Mouse (Mus musculus) lung, embryonic 16.5 days (tissue): ENCODE measurements around the gene Kif7. TPM values are rescaled to one million over a fixed set of nuclear protein-coding genes. Genes with fewer than 3 reads are reported as not detected.

Experiments
- ATAC-seq: fragments of 200-750 bp; cut with Nextera tagmentation; 2 replicates; pipeline ENCODE4 v1.8.0; 2017; ENCODE audit warnings: low read depth, mild to moderate bottlenecking, moderate library complexity
- H3K27ac ChIP-seq: fragments of 300-500 bp; sonication (generic); 2 replicates; pipeline ENCODE4 v1.5.1; 2014; ENCODE audit warnings: mild to moderate bottlenecking, control low read depth, low read length
- H3K27me3 ChIP-seq: fragments of 300-500 bp; sonication (generic); 2 replicates; pipeline ENCODE4 v1.6.1; 2014; ENCODE audit warnings: low read depth, low read length, mixed read lengths; ENCODE audit not compliant: control insufficient read depth, insufficient read depth
- H3K36me3 ChIP-seq: fragments of 300-500 bp; sonication (generic); 2 replicates; pipeline ENCODE4 v1.6.1; 2014; ENCODE audit warnings: low read length; ENCODE audit not compliant: control insufficient read depth, insufficient read depth
- H3K4me1 ChIP-seq: fragments of 300-500 bp; sonication (generic); replicated peaks from 2 replicates; pipeline ENCODE4 v1.6.1; 2014; ENCODE audit warnings: low read length, mixed read lengths; ENCODE audit not compliant: control insufficient read depth, insufficient read depth
- H3K4me2 ChIP-seq: fragments of 300-500 bp; sonication (generic); 2 replicates; pipeline ENCODE4 v1.6.1; 2014; ENCODE audit warnings: low read depth, low read length, control low read depth
- H3K4me3 ChIP-seq: fragments of 300-500 bp; sonication (generic); 2 replicates; pipeline ENCODE4 v1.5.1; 2014; ENCODE audit warnings: mild to moderate bottlenecking, low read length, control low read depth
- H3K9ac ChIP-seq: fragments of 300-500 bp; sonication (generic); 2 replicates; pipeline ENCODE4 v1.6.1; 2014; ENCODE audit warnings: low read length, control low read depth
- H3K9me3 ChIP-seq: fragments of 300-500 bp; sonication (generic); 2 replicates; pipeline ENCODE4 v1.6.1; 2016; ENCODE audit warnings: low read length; ENCODE audit not compliant: control insufficient read depth
- WGBS: fragments of 180-500 bp; shearing (Covaris S2); extraction: QIAGEN DNeasy Blood & Tissue Kit; methylation state at CpG from one replicate; pipeline ENCODE4 v1.1.7; 2014; 5-methylcytosine and 5-hydroxymethylcytosine counted together
- polyA plus RNA-seq: library from polyadenylated mRNA; unstranded; fragments of >200 nt; fragmentation: Nextera tagmentation; extraction: Ambion mirVana; gene quantifications from 2 replicates; pipeline ENCODE4 v1.2.1, GENCODE M21; 2015

Gene Kif7
- polyA plus RNA-seq, 1 experiment from 2014 or later: 3.7 TPM

DNA sequence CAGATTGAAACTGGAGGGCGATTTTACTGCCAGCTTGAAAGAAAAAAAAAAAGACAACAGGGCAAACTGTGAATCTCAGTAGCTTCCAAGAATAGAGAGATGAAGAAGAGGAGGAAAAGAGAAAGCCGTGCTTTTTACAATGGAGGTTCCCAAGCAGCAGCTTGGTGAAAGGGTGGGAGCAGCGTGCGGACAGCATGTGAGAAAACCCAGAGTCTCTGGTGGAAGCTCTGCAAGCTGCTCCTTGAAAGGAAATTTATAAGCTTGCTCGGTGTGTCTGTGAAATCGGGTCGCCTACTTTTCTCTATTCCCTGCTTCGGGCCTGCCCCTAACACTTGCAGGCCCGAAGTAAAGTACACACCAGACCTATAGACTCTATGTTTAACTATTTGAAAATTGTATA is 28.5 kb upstream of the Kif7 start:
- no peaks in the 10 kb centered on the region for H3K9me3 ChIP-seq
- no peaks in the 10 kb centered on the region; the same call in 1 of the 2 replicates for H3K36me3 ChIP-seq
- H3K27ac ChIP-seq: no peak overlapping the region
- no peak overlapping the region for H3K4me2 ChIP-seq
- no peaks in the 10 kb centered on the region for H3K27me3 ChIP-seq
- no peak overlapping the region for H3K4me3 ChIP-seq
- H3K4me1 ChIP-seq: peaks cover 3% of the 10 kb centered on the region
- H3K9ac ChIP-seq: no peak overlapping the region
- ATAC-seq: no peak
- 87% methylated on average over 9 of the region's 9 CpGs for WGBS

DNA sequence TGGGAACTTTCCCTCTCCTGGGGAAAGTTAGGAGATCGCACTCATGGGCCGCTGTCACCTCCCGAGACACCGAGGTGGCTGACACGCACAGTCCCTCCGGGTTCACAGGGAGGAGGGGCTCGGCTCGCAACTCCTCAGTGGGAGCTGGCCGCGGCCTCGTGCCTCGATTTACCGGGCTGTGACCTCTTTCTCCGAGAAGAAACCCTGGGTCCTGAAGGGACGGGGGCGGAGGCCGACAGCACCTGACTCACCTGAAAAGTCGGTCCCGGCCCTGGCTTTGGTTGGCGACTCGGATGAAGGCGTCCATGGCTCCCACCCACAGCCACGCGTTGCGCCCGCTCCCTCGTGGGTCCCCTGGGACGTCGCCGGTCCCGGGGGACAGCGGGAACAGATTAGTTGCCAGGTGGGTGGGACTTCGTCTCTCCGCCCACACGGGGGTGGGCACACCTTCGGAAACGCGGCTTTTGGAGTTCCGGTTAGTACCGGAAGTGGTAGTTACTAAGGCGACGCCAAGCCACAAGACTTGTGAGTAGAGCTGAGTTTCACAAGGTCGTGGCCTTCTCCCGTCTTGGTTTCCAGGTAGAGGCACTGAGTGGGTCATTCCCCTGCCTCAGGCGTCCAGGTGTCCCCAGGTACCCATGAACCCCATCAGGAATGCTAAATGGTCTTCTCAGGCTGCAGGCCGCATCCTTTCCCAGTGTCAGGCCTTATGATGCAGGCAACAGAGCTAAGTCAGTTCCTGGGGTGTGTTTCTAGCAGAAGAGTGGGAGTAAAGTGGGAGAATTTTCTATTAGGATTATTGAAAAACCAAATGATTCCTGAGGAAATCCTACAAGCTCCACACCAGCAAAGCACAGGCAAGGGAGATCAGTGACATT is 27.4 kb upstream of the Kif7 start, which contains the start of the genes Pex11a and Wdr93:
Gene Pex11a, minus strand, starts transcription at position 473 of the 878 bp plus-strand sequence.
Gene Wdr93, plus strand, starts transcription at position 505 of the 878 bp plus-strand sequence.
- H3K9me3 ChIP-seq: no peaks in the 10 kb centered on the region
- peak within 1 kb of the TSS; percentile 76 for H3K9ac ChIP-seq
- peak within 1 kb of the TSS; percentile 96 for H3K4me2 ChIP-seq
- no peaks in the 10 kb centered on the region; the same call in 1 of the 2 replicates for H3K36me3 ChIP-seq
- H3K4me3 ChIP-seq: peak within 1 kb of the TSS; percentile 80
- H3K27ac ChIP-seq: no peak within 1 kb of the TSS
- no peaks in the 10 kb centered on the region for H3K27me3 ChIP-seq
- peaks cover 3% of the 10 kb centered on the region for H3K4me1 ChIP-seq
- peak; percentile 90 for ATAC-seq
- 2% methylated on average over 44 of the region's 46 CpGs for WGBS

DNA sequence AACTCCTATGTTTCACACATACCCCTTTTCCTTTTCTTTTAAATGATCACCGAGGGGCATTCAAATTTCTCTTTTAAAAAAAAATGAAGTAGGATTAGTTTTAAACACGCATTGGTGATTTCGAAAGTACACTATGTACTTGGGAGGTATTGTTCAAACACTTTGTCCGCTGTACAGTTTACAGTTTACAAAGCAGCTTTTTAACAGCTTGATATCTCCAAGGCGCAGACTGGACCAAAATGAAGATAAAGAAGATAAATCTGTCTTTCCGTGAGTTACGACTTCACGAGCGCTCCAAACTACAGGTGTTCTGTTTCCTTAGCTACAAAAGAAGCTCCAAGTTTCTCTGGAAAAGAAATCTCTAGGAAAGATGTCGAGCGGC is 26.7 kb upstream of the Kif7 start:
- peak overlapping the region; percentile 96 for H3K4me2 ChIP-seq
- H3K27me3 ChIP-seq: no peaks in the 10 kb centered on the region
- H3K9ac ChIP-seq: peak overlapping the region; percentile 76
- peaks cover 3% of the 10 kb centered on the region for H3K4me1 ChIP-seq
- H3K4me3 ChIP-seq: peak overlapping the region; percentile 80
- no peak for ATAC-seq
- H3K36me3 ChIP-seq: no peaks in the 10 kb centered on the region; the same call in 1 of the 2 replicates
- no peaks in the 10 kb centered on the region for H3K9me3 ChIP-seq
- no peak overlapping the region for H3K27ac ChIP-seq
- 10% methylated on average over 11 of the region's 11 CpGs for WGBS

DNA sequence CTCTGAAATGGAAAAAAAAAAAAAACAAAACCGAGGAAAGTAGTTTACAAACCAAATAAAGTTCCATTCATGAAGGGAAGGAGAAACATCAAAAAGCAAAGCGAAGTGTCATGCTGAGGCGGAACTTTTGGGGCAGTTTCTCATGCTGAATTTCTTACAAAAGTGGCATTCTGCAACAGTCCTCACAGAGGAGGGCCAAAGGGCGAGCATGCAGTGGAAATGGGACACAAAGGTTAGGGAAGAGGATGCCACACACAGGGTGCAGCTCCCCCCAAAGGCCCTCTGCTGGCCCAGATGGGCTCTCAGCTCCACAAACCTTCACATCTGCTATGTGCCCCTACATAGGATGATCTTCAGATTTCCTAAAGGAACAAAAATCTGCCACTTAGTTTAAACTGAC is 24.8 kb upstream of the Kif7 start:
- ATAC-seq: no peak
- H3K4me2 ChIP-seq: no peak overlapping the region
- no peaks in the 10 kb centered on the region for H3K27me3 ChIP-seq
- no peaks in the 10 kb centered on the region; the same call in 1 of the 2 replicates for H3K36me3 ChIP-seq
- no peak overlapping the region for H3K4me3 ChIP-seq
- no peak overlapping the region for H3K9ac ChIP-seq
- H3K9me3 ChIP-seq: no peaks in the 10 kb centered on the region
- H3K4me1 ChIP-seq: peaks cover 3% of the 10 kb centered on the region
- H3K27ac ChIP-seq: no peak overlapping the region
- WGBS: 68% methylated on average over 4 of the region's 4 CpGs

DNA sequence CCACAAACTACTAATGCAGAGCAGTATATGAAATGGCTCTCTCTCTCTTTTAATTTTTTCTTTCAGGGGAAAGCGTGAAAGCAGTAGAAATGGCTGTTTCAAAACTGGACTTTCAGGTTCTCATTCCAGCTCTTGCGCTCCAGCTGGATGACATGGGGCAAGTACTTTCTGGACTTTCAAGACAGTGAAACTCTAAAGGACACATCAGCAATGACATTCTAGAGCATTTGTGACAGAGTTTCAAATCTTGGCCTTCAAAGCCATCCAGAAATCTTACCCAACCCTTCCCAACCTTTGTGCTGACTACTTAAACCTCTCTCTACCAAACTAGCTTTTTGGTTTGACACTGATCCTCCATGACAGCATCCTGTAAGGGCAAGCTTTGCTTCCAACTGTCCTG is 23.4 kb upstream of the Kif7 start:
- peaks cover 3% of the 10 kb centered on the region for H3K4me1 ChIP-seq
- no peaks in the 10 kb centered on the region for H3K27me3 ChIP-seq
- H3K27ac ChIP-seq: no peak overlapping the region
- no peak overlapping the region for H3K4me2 ChIP-seq
- H3K36me3 ChIP-seq: no peaks in the 10 kb centered on the region; the same call in 1 of the 2 replicates
- H3K9ac ChIP-seq: no peak overlapping the region
- H3K9me3 ChIP-seq: no peaks in the 10 kb centered on the region
- no peak overlapping the region for H3K4me3 ChIP-seq
- 70% methylated on average over 2 of the region's 2 CpGs for WGBS
- no peak for ATAC-seq

DNA sequence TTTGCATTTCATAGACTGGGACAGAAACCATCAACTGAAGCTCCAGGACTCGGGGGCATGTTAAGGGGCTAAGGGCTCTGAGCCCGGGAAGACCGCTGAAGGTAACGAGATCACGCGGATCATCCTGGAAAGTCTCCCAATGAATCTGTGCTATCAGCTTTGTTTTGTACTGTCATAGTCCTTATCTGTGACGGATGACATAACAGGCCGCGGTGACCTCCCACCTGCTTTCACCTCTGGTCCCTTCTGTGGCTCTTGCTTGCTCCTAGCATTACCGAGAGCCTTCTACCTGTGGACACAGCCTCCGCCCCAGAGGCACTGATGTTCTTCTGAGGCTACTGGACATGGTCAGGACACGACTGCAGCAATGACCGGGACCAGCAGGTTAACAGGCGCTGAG is 21.0 kb upstream of the Kif7 start:
- no peaks in the 10 kb centered on the region; the same call in 1 of the 2 replicates for H3K36me3 ChIP-seq
- no peak overlapping the region for H3K4me2 ChIP-seq
- H3K4me3 ChIP-seq: no peak overlapping the region
- H3K9me3 ChIP-seq: no peaks in the 10 kb centered on the region
- no peaks in the 10 kb centered on the region for H3K27me3 ChIP-seq
- H3K9ac ChIP-seq: no peak overlapping the region
- WGBS: 76% methylated on average over 14 of the region's 14 CpGs
- no peak for ATAC-seq
- H3K4me1 ChIP-seq: no peaks in the 10 kb centered on the region
- no peak overlapping the region for H3K27ac ChIP-seq

DNA sequence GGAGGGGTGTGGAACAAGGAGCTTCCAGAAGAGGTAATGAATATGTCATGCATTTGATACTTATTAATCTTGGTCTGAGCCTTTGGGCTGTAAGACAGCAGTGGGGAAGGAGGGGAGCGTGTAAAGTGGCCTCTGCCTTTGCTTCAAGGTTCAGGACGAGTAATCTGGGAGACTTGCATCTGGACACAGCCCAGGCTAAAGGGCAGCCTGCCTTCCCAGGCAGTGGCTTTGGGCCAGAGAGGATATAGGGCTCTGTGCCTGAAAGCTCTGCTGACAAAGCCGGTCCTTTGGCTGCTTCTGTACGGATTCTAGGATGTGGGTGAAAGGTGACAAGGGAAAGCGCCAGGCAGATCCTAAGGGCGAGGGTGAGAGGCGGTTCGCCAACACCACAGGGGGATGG is 19.0 kb upstream of the Kif7 start:
- Histone ChIP-seq H3K27ac (no peak overlapping the region), H3K4me2 (no peak overlapping the region), H3K9me3 (no peaks in the 10 kb centered on the region), H3K36me3 (no peaks in the 10 kb centered on the region), H3K4me3 (no peak overlapping the region), H3K4me1 (no peaks in the 10 kb centered on the region), H3K9ac (no peak overlapping the region), H3K27me3 (no peaks in the 10 kb centered on the region)
- WGBS: 57% methylated on average over 8 of the region's 8 CpGs
- no peak for ATAC-seq

DNA sequence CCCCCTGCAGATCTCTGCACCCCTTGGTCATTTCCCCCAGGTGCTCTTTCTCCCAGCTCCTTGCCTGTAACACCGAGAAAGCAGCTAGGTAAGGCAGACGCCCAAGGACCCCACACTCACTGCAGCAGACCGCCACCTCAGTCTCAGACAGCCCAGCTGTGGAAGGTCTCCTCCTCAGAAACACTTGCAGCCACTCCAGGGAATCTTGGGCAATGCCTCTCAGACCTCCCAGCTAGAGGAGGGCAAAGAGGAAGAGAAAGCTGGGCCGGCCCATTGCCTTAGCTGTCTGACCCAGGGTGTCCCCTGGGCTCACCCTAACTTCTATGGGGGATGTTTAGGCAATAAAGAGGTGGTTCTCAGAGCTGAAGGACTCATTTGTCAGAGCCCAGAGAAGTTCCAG is 17.1 kb upstream of the Kif7 start, which contains the start of gene Plin1:
Gene Plin1, minus strand, starts transcription at position 282 of the 400 bp plus-strand sequence.
- H3K27ac ChIP-seq: no peak within 1 kb of the TSS
- H3K36me3 ChIP-seq: no peaks in the 10 kb centered on the region
- H3K4me2 ChIP-seq: no peak within 1 kb of the TSS
- no peaks in the 10 kb centered on the region for H3K4me1 ChIP-seq
- no peak for ATAC-seq
- 50% methylated on average over 4 of the region's 4 CpGs for WGBS
- no peaks in the 10 kb centered on the region for H3K9me3 ChIP-seq
- no peak within 1 kb of the TSS for H3K9ac ChIP-seq
- H3K27me3 ChIP-seq: no peaks in the 10 kb centered on the region
- H3K4me3 ChIP-seq: no peak within 1 kb of the TSS

DNA sequence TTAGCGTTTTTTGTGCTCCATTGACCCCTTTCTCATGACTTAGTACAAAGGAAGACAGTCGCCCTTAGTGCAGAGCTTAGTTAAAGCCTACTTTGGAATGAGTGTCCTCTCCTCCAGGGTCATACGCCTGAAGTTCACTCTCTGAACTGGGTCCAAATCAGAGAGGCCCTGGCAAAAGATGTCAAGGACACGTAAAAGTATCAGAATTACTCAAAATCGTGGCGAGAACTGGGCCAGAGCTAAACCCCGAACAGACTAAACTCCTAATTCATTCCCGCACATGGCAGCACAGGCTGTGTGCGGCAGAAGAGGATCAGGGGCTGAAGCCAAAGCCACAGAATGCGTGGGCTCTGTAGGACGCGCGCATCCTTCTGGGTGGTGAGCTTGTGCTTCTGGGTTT is 15.9 kb upstream of the Kif7 start:
- Histone ChIP-seq H3K4me3 (no peak overlapping the region), H3K36me3 (no peaks in the 10 kb centered on the region), H3K9ac (no peak overlapping the region), H3K27ac (no peak overlapping the region), H3K4me2 (no peak overlapping the region), H3K4me1 (no peaks in the 10 kb centered on the region), H3K27me3 (no peaks in the 10 kb centered on the region), H3K9me3 (no peaks in the 10 kb centered on the region)
- ATAC-seq: no peak
- WGBS: 78% methylated on average over 13 of the region's 13 CpGs
